Mouse (Mus musculus): ENCODE results near the gene Mrps22. TPM values are rescaled to one million over a fixed set of nuclear protein-coding genes. Genes with fewer than 3 reads are reported as not detected.

Gene Mrps22
- polyA plus RNA-seq (2014; fragmentation: Illumina TruSeq; extraction: RNeasy Lipid Tissue Mini Kit (QIAGEN cat#74804); ENCODE audit: low read depth, low replicate concordance): 21.7 TPM

DNA sequence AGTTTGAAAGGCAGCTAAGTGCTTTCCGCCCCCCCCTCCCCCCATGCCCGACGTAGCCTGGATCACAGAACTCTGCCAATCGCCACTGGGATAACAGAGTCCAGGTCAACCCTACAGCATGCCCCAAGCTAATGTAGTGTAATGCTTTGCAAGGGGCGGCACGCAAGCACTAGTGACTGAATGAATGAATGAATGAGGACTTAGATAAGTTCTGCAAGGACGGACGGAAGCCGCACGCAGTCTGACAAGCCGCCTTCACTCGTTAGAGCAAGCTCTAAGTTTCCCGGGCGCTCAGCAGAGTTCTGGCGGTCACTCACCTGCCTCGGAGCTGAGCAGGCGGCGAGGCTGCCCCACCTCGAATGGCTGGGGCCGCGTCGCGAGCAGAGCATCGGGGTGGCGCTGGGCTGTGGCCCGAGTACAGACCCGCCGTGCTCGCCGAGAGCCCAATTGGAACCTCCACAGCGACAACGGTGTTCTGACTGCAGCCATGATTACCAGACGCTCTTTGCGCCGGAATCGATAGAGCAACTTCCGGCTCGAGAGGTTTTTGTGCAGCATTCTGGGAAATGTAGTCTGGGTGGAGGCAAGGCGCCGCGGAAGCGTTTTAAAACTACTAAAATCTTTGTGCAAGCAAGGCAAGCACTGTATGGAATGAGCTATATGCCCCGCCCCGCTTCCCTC is at the start of gene Mrps22:
Mrps22 (minus strand) TSS at position 505 of the 681 bp plus-strand sequence.

GRCm38 (mm10) chr9:98563137-98564126 is 38.0 kb downstream of the Mrps22 start, which contains the start of gene Copb2:
Gene Copb2 (plus strand): TSS chr9:98563721.

Other genes starting within 250 kb of the Mrps22 start
- gene Rbp1, start 178.7 kb downstream of the Mrps22 start, polyA plus RNA-seq (2014; fragmentation: Illumina TruSeq; extraction: RNeasy Lipid Tissue Mini Kit (QIAGEN cat#74804); ENCODE audit: low read depth, low replicate concordance): 61.0 TPM
- 3.5 TPM for gene Rbp2, start 115.5 kb downstream of the Mrps22 start, polyA plus RNA-seq (2014; fragmentation: Illumina TruSeq; extraction: RNeasy Lipid Tissue Mini Kit (QIAGEN cat#74804); ENCODE audit: low read depth, low replicate concordance)
- 118 TPM for gene Copb2, start 37.9 kb downstream of the Mrps22 start, polyA plus RNA-seq (2014; fragmentation: Illumina TruSeq; extraction: RNeasy Lipid Tissue Mini Kit (QIAGEN cat#74804); ENCODE audit: low read depth, low replicate concordance)
- not detected for gene Prr23a1, start 240.8 kb upstream of the Mrps22 start, polyA plus RNA-seq (2014; fragmentation: Illumina TruSeq; extraction: RNeasy Lipid Tissue Mini Kit (QIAGEN cat#74804); ENCODE audit: low read depth, low replicate concordance)